Mouse (Mus musculus) forebrain, embryonic 11.5 days (tissue): ENCODE measurements around the gene Cd209b. TPM values are rescaled to one million over a fixed set of nuclear protein-coding genes. Genes with fewer than 3 reads are reported as not detected.

Experiments used
- ATAC-seq: fragments of 200-750 bp; cut with Nextera tagmentation; replicated peaks from 2 replicates; pipeline ENCODE4 v1.8.0; 2017; ENCODE audit warnings: moderate TSS enrichment; ENCODE audit not compliant: low FRiP score
- DNase-seq: peaks from one replicate; pipeline ENCODE4 v3.0.0-alpha.2; 2017; ENCODE audit warnings: low spot score
- H3K27ac ChIP-seq: fragments of 300-500 bp; sonication (generic); 2 replicates; pipeline ENCODE4 v1.5.1; 2014; ENCODE audit warnings: low read depth, low read length
- H3K27me3 ChIP-seq: fragments of 300-500 bp; sonication (generic); 2 replicates; pipeline ENCODE4 v1.6.1; 2014; ENCODE audit warnings: mild to moderate bottlenecking, low read length, mixed read lengths; ENCODE audit not compliant: control insufficient read depth, insufficient read depth
- H3K36me3 ChIP-seq: fragments of 300-500 bp; sonication (generic); 2 replicates; pipeline ENCODE4 v1.6.1; 2014; ENCODE audit warnings: mild to moderate bottlenecking, low read length, moderate library complexity, mixed read lengths; ENCODE audit not compliant: control insufficient read depth, insufficient read depth
- H3K4me1 ChIP-seq: fragments of 300-500 bp; sonication (generic); replicated peaks from 2 replicates; pipeline ENCODE4 v1.6.1; 2014; ENCODE audit warnings: low read length, mixed read lengths; ENCODE audit not compliant: control insufficient read depth, insufficient read depth
- H3K4me2 ChIP-seq: fragments of 300-500 bp; sonication (generic); 2 replicates; pipeline ENCODE4 v1.6.1; 2014; ENCODE audit warnings: low read depth, mild to moderate bottlenecking, low read length, moderate library complexity, mixed read lengths; ENCODE audit not compliant: severe bottlenecking
- H3K4me3 ChIP-seq: fragments of 300-500 bp; sonication (generic); 2 replicates; pipeline ENCODE4 v1.5.1; 2014; ENCODE audit warnings: low read depth, low read length
- H3K9ac ChIP-seq: fragments of 300-500 bp; sonication (generic); 2 replicates; pipeline ENCODE4 v1.6.1; 2014; ENCODE audit warnings: low read length
- H3K9me3 ChIP-seq: fragments of 300-500 bp; sonication (generic); 2 replicates; pipeline ENCODE4 v1.6.1; 2016; ENCODE audit warnings: low read length, mixed read lengths; ENCODE audit not compliant: control insufficient read depth
- WGBS: fragments of 180-500 bp; shearing (Covaris S2); extraction: QIAGEN DNeasy Blood & Tissue Kit; methylation state at CpG from one replicate; pipeline ENCODE4 v1.1.7; 2014; 5-methylcytosine and 5-hydroxymethylcytosine counted together
- polyA plus RNA-seq: library from polyadenylated mRNA; unstranded; fragments of >200 nt; fragmentation: Nextera tagmentation; extraction: Ambion mirVana; gene quantifications from 2 replicates; pipeline ENCODE4 v1.2.1, GENCODE M21; 2014

The Cd209b gene
- polyA plus RNA-seq = not detected in 2 replicates

DNA sequence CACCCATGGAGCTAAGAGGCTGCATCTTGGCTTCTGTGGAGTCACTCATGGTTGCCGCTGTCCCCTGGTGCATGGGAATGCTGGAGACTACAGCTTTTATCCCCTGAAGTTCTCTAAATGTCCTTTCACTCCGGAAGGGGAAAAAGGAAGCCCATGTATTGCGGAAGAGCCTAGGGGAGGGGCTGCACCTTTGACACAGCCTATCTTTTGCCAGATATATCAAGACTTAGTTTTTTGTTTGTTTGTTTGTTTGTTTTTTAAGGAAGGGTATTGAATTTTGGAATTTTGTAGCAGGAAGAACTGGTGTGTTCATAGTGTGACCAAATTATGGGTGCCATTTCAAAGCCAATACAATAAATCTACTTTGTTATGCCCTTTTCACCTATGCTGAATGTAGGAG is at the start of gene Cd209b:
Gene Cd209b, minus strand, starts transcription at position 101 of the 400 bp plus-strand sequence.
- 89% methylated on average over 3 of the region's 3 CpGs for WGBS
- no peak for ATAC-seq

DNA sequence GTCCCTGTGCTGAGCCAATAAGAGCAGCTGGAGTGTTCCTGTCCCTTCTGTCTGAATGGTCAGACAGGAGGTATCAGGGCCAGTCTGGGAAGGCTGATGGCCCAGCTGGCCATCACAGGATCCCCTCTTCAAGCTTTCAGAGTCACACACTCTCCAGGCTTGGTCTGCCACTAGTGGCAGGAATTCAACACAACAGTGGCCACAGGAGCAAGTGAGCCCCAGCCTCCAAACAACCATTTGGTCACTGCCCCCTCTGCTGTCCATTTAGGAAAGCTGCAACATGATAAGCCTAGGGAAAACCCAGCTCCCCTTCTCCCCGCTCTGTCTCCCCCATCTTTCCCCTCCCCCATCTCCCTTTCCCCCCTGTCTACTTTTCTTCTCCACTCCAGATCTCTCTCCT is 29.4 kb upstream of the Cd209b start:
- peaks cover 5% of the 10 kb centered on the region for H3K9me3 ChIP-seq
- H3K36me3 ChIP-seq = no peaks in the 10 kb centered on the region
- DNase-seq (no peak), ATAC-seq (no peak)
- WGBS = 89% methylated on average over 1 of the region's 1 CpGs
- no peaks in the 10 kb centered on the region for H3K27me3 ChIP-seq
- H3K27ac ChIP-seq = no peak overlapping the region
- H3K4me2 ChIP-seq = no peak overlapping the region
- H3K9ac ChIP-seq = no peak overlapping the region
- H3K4me1 ChIP-seq = no peaks in the 10 kb centered on the region
- H3K4me3 ChIP-seq = no peak overlapping the region

More for the DNA sequence above, at the start of gene Cd209b:
- Histone ChIP-seq H3K27ac (no peak within 1 kb of the TSS), H3K9ac (no peak within 1 kb of the TSS), H3K27me3 (no peaks in the 10 kb centered on the region), H3K4me1 (no peaks in the 10 kb centered on the region), H3K4me2 (no peak within 1 kb of the TSS), H3K9me3 (peaks cover 9% of the 10 kb centered on the region; the same call in 1 of the 2 replicates), H3K36me3 (no peaks in the 10 kb centered on the region), H3K4me3 (no peak within 1 kb of the TSS)
- DNase-seq = no peak

DNA sequence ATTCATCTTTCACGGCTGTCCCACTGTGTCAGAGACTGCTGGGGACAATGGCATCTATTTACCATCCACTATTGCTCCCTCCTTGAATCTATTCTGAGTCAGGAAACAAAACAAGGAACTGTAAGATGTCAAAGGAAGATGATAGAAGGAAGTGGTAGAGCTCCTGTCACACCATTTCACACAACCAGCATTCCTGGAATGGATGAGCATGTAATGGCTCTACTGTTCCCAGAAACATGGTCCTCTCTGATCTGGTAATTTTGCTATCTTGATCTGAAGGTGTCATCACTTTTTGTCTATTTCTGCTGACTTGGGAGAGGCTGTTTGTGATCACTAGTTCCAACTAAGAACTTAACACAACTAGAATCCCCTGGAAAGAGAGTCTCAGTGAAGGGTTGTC is 28.0 kb upstream of the Cd209b start, which contains the start of gene Cd209c:
Gene Cd209c, minus strand, starts transcription at position 101 of the 400 bp plus-strand sequence.
- DNase-seq (no peak), ATAC-seq (no peak)
- Histone ChIP-seq H3K27ac (no peak within 1 kb of the TSS), H3K4me2 (no peak within 1 kb of the TSS), H3K9ac (no peak within 1 kb of the TSS), H3K9me3 (peaks cover 5% of the 10 kb centered on the region), H3K27me3 (no peaks in the 10 kb centered on the region), H3K36me3 (no peaks in the 10 kb centered on the region), H3K4me1 (no peaks in the 10 kb centered on the region), H3K4me3 (no peak within 1 kb of the TSS)
- 80% methylated on average over 1 of the region's 1 CpGs for WGBS

DNA sequence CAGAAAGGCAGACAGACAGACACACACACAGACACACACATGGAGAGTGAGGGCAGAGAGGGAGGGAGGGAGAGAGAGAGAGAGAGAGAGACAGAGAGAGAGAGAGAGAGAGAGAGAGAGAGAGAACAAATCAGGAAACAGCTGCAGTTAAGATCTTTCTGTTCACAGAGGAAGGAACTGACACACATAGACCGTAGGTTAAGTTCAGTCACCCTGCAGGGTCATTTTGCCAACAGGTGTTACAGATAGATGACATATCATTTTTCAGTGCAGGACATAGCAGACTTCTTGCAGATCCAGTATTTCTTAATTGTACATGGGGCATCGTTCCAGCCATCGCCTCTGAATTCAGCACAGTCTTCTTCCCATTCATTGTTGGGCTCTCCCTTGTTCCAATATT is 13.4 kb upstream of the Cd209b start:
- Histone ChIP-seq H3K4me3 (no peak overlapping the region), H3K27ac (no peak overlapping the region), H3K9ac (no peak overlapping the region), H3K9me3 (peaks cover 9% of the 10 kb centered on the region; the same call in 1 of the 2 replicates), H3K4me1 (no peaks in the 10 kb centered on the region), H3K4me2 (no peak overlapping the region), H3K36me3 (no peaks in the 10 kb centered on the region), H3K27me3 (no peaks in the 10 kb centered on the region)
- DNase-seq (no peak), ATAC-seq (no peak)
- WGBS = 92% methylated on average over 3 of the region's 3 CpGs

DNA sequence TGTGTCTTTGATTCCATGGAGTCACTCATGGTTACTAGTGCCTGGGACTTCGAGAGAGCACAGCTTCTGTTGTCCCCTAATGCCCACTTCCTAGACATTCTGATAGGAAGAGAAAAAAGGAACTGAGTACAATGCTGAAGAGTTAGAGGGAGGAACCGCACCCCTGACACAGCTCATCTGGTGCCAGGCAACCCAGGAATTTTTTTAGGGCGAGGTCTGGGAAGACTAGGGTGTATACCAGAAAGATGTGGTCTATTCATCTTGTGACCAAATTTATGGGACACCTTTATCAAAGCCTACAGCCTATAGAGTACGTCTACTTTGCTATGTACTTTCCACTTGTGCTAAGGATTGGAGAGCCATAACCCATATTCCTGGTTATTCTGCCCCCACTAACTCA is 48.2 kb downstream of the Cd209b start, which contains the start of gene Cd209d:
Gene Cd209d, minus strand, starts transcription at position 101 of the 400 bp plus-strand sequence.
- H3K9ac ChIP-seq = no peak within 1 kb of the TSS
- DNase-seq (no peak), ATAC-seq (no peak)
- no peaks in the 10 kb centered on the region for H3K36me3 ChIP-seq
- no peak within 1 kb of the TSS for H3K27ac ChIP-seq
- H3K4me2 ChIP-seq = no peak within 1 kb of the TSS
- H3K27me3 ChIP-seq = no peaks in the 10 kb centered on the region
- no peaks in the 10 kb centered on the region for H3K4me1 ChIP-seq
- WGBS = 70% methylated on average over 4 of the region's 4 CpGs
- peaks cover 3% of the 10 kb centered on the region; the same call in 1 of the 2 replicates for H3K9me3 ChIP-seq
- no peak within 1 kb of the TSS for H3K4me3 ChIP-seq

DNA sequence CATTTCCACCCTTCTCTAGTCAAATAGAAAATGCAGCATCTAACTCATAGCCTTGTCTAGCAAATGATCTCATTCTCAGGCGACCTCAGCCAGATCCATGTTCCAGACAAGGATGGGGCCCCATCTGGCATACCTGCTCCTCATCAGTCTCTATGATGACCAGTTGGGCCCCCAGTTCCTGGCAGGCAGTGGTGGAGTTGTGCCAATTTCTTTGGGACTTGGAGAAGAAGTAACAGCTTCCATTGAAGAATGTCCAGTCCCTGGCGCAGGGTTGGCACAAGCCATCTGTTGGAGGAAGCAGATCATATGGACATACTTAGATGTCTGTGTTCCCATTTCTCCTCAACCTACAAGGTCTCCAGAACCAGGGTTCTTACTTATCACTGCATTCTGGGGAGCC is 50.5 kb downstream of the Cd209b start:
- H3K9me3 ChIP-seq = peaks cover 3% of the 10 kb centered on the region; the same call in 1 of the 2 replicates
- no peak overlapping the region for H3K27ac ChIP-seq
- H3K36me3 ChIP-seq = no peaks in the 10 kb centered on the region
- no peak overlapping the region for H3K4me2 ChIP-seq
- no peak overlapping the region for H3K4me3 ChIP-seq
- H3K9ac ChIP-seq = no peak overlapping the region
- ATAC-seq = no peak
- WGBS = 88% methylated on average over 2 of the region's 2 CpGs
- H3K27me3 ChIP-seq = no peaks in the 10 kb centered on the region
- no peak for DNase-seq
- H3K4me1 ChIP-seq = no peaks in the 10 kb centered on the region

Other genes with a start within 250 kb of the Cd209b start
- gene Fcer2a, start 232.7 kb downstream of the Cd209b start, polyA plus RNA-seq = 0.16 and 0.24 TPM in 2 replicates
- 0.20 and 0.56 TPM in 2 replicates for gene Clec4g, start 206.2 kb downstream of the Cd209b start, polyA plus RNA-seq
- gene Cd209a, start 177.9 kb downstream of the Cd209b start, polyA plus RNA-seq = not detected in 2 replicates
- gene Cd209e, start 72.5 kb downstream of the Cd209b start, polyA plus RNA-seq = not detected in 2 replicates
- not detected in 2 replicates for gene Cd209d, start 48.3 kb downstream of the Cd209b start, polyA plus RNA-seq
- 0.79 and 1.0 TPM in 2 replicates for gene Cd209c, start 27.9 kb upstream of the Cd209b start, polyA plus RNA-seq
- gene Cd209f, start 179.0 kb upstream of the Cd209b start, polyA plus RNA-seq = not detected in 2 replicates
- gene Cd209g, start 207.3 kb upstream of the Cd209b start, polyA plus RNA-seq = not detected in 2 replicates
- gene Evi5l, start 239.7 kb upstream of the Cd209b start, polyA plus RNA-seq = 32.6 and 32.8 TPM in 2 replicates